Mouse (Mus musculus) c-Kit-positive CD71-positive TER-119-negative erythroid progenitor cells, embryonic 14.5 days (primary cell): ENCODE results near the gene Taar6.

Experiments
- DNase-seq: peaks from one replicate; pipeline ENCODE4 v3.0.0-alpha.2; 2013; ENCODE audit warnings: low read depth

Taar6 gene

GRCm38 (mm10) chr10:23985546-23985945, at the start of gene Taar6:
TSS of gene Taar6 (minus strand) at chr10:23985646.
- DNase-seq: no peak

GRCm38 (mm10) chr10:24031347-24031746, 45.9 kb upstream of the Taar6 start:
- no peak for DNase-seq

DNA sequence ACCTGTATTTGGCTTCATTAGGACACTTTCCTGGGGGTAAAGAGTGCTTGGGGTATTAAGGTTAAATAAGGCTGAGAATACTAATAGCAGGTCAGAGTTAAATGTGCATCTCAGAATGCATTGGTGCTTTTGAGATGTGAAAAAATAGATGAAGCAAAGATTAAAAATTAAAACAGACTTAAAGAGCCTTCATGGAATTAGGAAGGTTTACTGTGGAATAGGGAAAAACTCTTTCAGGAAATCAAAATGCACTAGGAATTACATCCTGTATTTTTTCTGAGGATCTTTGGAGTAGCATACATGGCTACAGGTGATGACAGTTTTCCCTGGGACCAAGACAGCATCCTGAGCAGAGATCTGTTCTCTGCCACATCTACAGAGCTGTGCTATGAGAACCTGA, 41.5 kb upstream of the Taar6 start, which contains the start of gene Taar7d:
Gene Taar7d (plus strand): TSS at position 301 of the 400 bp plus-strand sequence.
- no peak for DNase-seq

DNA sequence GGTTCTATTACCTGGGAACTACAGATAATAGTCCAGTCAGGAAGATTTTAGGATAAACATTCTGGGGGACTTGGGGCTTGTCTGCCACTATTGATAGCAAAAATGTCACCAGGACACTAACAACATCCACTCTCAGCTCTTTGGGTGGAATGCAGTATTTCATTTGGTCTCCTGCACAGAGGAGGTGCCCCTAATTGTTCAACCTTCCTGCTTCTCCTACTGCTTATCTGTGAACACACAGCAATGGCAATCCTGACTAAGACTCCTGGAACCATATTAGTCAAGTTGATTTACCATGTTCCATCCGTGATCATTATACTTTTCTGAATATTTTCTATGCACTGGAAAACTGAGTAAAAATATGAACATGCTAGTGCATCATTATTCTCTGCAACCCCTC, 22.7 kb upstream of the Taar6 start:
- no peak for DNase-seq

- DNase-seq: peak; percentile 40
Measured at GRCm38 (mm10) chr10:24007034-24007433, 21.6 kb upstream of the Taar6 start.

GRCm38 (mm10) chr10:24006442-24006841, 21.0 kb upstream of the Taar6 start:
- DNase-seq: no peak

- DNase-seq: no peak
Measured at GRCm38 (mm10) chr10:23999639-24000038, 14.2 kb upstream of the Taar6 start, which contains the start of gene Taar7b. TSS of gene Taar7b (plus strand) at chr10:23999939.

DNA sequence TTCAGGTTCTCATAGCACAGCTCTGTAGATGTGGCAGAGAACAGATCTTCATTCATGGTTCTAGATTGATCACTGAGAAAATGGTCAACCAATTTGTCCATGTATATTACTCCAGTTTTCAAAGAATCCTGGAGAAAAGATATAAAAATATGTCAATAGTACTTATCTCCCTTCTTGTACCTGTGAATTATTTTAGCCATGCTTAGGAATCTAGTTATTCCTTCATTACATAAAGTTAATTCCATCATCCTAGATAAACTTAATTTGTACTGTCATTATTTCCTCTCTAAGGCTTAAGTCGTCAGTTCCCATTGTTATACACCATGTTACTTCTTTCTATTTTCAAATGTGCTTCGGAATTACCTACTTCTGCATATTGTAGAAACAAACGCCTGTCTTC, 7.9 kb upstream of the Taar6 start, which contains the start of gene Taar7a:
Gene Taar7a (minus strand): TSS at position 101 of the 400 bp plus-strand sequence.
- DNase-seq: no peak

DNA sequence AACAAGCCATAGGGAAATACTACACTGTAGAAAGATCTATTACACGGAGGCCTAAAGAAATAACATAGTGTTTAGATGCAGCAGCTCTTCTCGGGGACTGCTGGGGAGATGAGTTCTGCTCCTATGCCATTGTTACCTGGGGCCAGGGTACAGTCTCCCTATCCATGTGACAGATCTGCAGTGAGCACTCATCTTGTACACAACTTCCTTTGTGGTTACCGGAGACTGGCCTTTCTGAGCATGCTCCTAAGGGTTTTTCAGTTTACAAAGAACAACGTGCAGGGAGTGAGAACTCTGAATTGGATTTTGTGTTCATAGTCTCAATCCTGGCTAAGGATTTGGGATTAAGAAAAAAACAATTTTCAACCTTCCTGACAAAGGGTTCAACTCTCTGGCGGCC, 973 bp upstream of the Taar6 start:
- DNase-seq: no peak

DNA sequence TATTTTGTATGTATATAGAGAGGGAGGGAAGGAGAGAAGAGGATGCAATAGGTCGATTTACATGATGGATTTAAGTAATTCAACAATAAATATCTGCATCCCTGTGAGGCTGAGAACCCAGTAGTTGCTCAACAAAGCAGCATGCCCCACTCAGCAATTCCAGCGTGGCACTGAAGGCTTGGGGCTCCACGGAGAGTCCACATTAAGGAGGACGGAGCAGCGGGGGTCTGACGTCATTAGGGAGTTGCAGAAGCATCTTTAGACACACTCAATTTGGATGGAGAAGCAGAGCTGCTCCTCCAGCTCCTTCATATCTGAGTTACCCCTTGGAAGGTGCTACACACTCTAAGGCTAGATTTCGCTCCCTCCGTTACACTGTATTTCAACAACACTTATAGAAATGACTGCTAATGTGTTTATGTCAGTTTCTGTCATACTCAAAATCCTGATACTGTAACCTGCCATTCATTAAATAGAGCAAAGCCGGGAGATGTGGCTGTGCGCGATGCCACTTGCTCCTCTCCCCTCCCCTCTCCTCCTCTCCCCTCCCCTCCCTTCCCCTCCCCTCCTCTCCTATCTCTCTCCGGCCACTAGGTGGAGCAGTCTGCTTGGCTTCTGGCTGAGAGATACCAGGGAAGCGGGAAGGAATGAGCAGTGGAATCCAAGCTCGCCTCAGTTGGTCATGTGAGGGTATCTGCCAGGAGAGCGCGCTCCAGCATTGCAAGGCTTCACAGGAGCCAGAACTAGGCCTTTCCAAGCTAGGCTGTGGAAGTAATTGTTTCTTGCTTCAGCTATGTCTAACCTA, 6.3 kb downstream of the Taar6 start:
- DNase-seq: peak; percentile 60

DNA sequence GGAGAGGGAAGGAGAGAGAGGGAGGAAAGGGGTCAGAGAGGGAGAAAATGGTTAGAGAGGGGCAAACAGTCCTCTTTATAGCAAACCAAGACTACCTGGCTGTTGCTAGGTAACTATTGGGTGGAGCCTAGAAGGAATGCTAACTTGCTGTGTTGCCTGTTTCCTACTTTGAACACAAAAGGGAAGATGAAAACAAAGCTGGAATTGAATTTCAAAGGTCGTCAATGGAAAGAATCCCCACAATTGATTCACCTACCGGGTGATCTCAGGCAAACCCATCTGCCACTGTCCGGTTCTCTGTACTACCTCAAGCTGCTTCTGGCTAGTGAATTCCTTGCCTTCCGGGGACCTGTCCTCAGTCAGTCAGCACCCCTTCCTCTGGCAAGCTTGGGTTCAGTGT, 7.5 kb downstream of the Taar6 start:
- no peak for DNase-seq

DNA sequence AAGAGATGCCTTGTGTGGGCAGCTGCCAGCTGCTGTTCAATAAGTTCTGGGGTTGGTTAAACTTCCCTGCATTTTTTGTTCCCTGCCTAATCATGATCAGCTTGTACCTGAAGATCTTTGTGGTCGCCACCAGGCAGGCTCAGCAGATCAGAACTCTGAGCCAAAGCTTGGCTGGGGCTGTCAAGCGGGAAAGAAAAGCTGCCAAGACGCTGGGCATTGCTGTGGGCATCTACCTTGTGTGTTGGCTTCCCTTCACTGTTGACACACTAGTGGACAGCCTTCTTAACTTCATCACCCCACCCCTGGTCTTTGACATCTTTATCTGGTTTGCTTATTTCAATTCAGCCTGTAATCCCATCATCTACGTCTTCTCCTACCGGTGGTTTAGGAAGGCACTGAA, 14.2 kb downstream of the Taar6 start:
- DNase-seq: no peak

- DNase-seq: no peak
Measured at GRCm38 (mm10) chr10:23970656-23971165, 14.7 kb downstream of the Taar6 start, which contains the start of gene Taar5. TSS of gene Taar5 (plus strand) at chr10:23970706.

GRCm38 (mm10) chr10:23964921-23965610, 20.4 kb downstream of the Taar6 start:
- no peak for DNase-seq

DNA sequence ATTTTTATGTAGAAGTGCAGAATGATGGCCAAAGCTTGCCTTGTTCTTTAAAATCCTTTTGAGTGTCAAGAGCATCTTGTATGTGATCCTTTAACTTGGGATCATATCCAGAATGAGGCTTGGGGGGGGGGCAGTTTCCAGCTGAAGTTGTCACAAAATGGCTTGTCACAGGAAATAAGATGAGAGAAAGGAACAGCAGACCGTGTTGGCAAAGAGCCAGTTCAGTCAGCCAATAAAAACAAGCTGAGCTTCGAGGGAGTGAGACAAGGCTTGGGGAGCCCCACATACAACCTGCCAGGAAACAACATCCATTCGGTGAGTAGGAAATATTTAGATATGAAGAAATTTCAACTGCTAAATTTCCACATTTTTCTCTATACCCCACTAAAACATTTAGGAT, 22.0 kb downstream of the Taar6 start:
- DNase-seq: no peak

- no peak for DNase-seq
Measured at GRCm38 (mm10) chr10:23960444-23960915, 25.0 kb downstream of the Taar6 start, which contains the start of gene Taar4. TSS of gene Taar4 (plus strand) at chr10:23960494.

- no peak for DNase-seq
Measured at GRCm38 (mm10) chr10:23959071-23959470, 26.4 kb downstream of the Taar6 start.

DNA sequence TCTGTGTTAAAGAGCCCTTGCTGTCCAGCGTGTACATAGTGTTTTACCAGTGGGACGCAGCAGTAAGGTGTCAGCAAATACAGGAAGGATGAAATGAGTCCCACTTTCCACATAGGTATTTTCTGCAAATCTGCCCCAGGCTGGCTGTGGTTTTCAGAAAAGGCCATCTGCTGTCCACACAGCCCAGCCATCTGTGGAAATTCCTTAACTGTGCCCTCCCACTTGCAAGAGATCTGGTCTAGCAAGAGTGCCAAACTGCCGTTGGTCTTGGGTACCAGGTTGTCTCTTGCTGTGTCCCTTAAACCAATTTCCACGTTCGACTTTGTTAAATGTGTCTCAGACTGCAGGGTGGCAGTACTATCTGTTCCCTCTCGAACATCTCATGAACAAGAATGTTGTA, 33.7 kb downstream of the Taar6 start:
- no peak for DNase-seq

GRCm38 (mm10) chr10:23949508-23950005, 35.9 kb downstream of the Taar6 start, which contains the start of gene Taar3:
TSS of gene Taar3 (plus strand) at chr10:23949558.
- DNase-seq: no peak

DNA sequence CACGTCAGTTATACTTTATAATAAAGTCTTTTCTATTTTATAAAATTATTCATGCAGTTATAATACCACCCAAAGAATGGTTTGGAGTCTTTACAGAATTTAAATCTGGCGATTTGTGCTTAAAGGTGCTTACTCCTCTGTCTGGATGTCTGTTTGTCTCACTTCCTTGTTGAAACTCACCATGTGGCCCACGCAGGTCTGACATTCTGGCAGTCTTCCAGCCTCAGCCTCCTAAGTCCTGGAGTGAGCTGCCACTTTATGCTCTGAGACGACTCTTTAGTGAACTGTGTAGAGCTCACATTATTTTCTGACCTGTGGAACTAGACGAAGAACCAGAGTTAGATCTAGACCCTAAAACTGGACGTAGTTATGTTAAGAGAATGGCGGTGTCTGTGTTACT, 37.4 kb downstream of the Taar6 start:
- no peak for DNase-seq

GRCm38 (mm10) chr10:23942465-23942864, 43.0 kb downstream of the Taar6 start:
- DNase-seq: peak; percentile 30

DNA sequence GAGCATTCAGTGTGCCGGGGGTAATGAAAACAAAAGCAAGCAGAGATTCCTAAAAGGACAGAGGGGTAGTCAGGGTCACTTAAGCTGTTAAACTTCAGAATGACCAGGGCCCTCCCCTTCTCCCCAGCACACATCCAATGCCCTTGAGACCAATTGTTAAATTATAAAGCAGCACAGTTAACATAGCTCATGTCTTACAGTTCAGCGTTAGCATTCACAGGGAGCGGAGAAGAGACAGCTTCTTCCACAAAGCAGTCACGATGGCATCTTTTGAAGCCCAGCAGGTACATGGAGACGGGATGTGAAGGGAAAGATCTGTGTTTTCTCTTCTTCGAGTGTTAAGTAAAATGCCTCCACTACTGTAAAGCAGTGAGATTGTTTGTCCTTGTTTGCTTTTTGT, 47.1 kb downstream of the Taar6 start, which contains the start of gene Taar2:
Gene Taar2 (plus strand): TSS at position 261 of the 400 bp plus-strand sequence.
- DNase-seq: no peak
